Mouse (Mus musculus): ENCODE measurements around the gene Shld1. TPM values are rescaled to one million over a fixed set of nuclear protein-coding genes. Genes with fewer than 3 reads are reported as not detected.

Shld1 gene
- polyA plus RNA-seq, 1 experiment from 2014 or later, result 21.6 TPM

DNA sequence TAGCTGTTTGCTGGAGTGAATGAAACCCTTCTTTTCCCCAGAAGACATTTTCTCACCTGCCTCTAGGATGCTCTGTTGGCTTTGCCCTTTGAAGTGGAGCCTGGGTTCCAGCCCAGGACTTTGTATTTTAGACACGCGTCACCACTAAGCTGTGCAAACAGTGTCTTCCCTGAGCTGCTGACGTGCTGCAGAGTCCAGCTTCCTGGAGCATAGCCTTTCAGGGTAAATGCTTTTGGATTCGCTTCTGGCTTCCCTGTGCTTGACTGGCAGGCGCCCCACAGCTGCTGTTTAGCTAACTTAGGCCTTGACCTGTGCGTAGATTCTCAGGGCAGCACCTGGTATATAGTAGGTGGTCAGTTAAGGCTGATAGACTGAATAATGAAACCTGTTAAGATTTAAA, 11.7 kb downstream of the Shld1 start:
- Histone ChIP-seq H3K36me3 (ENCODE audit: control insufficient read depth, insufficient read depth) (no peaks in the 10 kb centered on the region), H3K9ac (replicated peaks; ENCODE audit: low read depth, low read length) (no peak overlapping the region), H3K4me3 (replicated peaks; ENCODE audit: low read length) (no peak overlapping the region), H3K27ac (ENCODE audit: low read length) (no peak overlapping the region), H3K4me2 (ENCODE audit: low read length) (no peak overlapping the region), H3K9me3 (ENCODE audit: control insufficient read depth, low read length) (no peaks in the 10 kb centered on the region), H3K4me1 (replicated peaks; ENCODE audit: control insufficient read depth, insufficient read depth, low read length) (peaks cover 3% of the 10 kb centered on the region; the same call in 1 of the 2 replicates), H3K27me3 (replicated peaks; ENCODE audit: control insufficient read depth, insufficient read depth, low read length) (no peaks in the 10 kb centered on the region)
- 87% methylated on average over 6 of the region's 6 CpGs for WGBS
- ATAC-seq, result no peak

DNA sequence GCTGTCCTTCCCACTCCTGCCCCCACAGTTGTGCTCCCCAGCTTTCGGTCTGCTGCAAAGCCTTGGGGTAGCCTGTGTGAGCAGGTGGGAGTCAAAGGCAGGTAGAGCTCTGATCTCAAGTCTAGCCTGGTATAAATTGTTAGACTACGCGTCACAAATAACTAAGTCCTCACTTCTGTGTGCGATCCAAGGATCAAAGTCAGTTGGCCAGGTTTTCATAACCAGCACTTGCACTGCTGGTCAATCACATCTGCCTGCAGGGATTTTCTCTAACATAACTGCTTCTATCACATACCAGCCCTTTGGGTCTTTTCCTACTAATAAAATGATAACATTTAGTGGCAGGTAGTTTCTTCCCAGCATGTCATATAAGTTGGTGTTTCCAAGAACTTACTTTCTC, 14.2 kb downstream of the Shld1 start:
- no peak overlapping the region for H3K9ac ChIP-seq (replicated peaks; ENCODE audit: low read depth, low read length)
- no peak for ATAC-seq
- H3K36me3 ChIP-seq (ENCODE audit: control insufficient read depth, insufficient read depth), result no peaks in the 10 kb centered on the region
- peaks cover 3% of the 10 kb centered on the region; the same call in 1 of the 2 replicates for H3K4me1 ChIP-seq (replicated peaks; ENCODE audit: control insufficient read depth, insufficient read depth, low read length)
- H3K9me3 ChIP-seq (ENCODE audit: control insufficient read depth, low read length), result no peaks in the 10 kb centered on the region
- H3K27ac ChIP-seq (ENCODE audit: low read length), result no peak overlapping the region
- no peak overlapping the region for H3K4me3 ChIP-seq (replicated peaks; ENCODE audit: low read length)
- WGBS, result 99% methylated on average over 4 of the region's 4 CpGs
- no peak overlapping the region for H3K4me2 ChIP-seq (ENCODE audit: low read length)
- H3K27me3 ChIP-seq (replicated peaks; ENCODE audit: control insufficient read depth, insufficient read depth, low read length), result no peaks in the 10 kb centered on the region

DNA sequence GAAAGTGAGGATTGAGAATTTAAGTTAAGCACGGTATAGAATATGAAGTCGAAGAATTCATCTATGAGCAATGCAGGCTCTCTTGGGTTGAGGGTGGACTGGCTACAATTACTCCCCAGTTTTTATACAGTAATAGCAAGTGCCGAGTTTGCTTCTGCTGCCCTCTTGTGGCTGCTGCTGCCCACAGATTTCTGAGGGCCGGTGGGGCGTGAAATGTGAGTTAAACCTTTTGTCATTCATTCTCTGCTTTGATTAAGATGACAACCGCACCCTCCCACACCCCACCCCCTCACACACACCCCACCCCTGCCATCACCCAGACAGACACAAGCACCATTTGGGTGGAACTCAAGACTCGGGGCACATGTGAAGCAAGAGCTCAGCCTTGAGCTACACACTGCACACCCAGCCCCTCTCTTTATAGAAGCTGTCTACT, 14.7 kb downstream of the Shld1 start:
- no peaks in the 10 kb centered on the region for H3K27me3 ChIP-seq (replicated peaks; ENCODE audit: control insufficient read depth, insufficient read depth, low read length)
- no peak overlapping the region for H3K27ac ChIP-seq (ENCODE audit: low read length)
- no peak overlapping the region for H3K9ac ChIP-seq (replicated peaks; ENCODE audit: low read depth, low read length)
- H3K9me3 ChIP-seq (ENCODE audit: control insufficient read depth, low read length), result no peaks in the 10 kb centered on the region
- 15% methylated on average over 7 of the region's 7 CpGs for WGBS
- peak; percentile 85 for ATAC-seq
- no peaks in the 10 kb centered on the region for H3K36me3 ChIP-seq (ENCODE audit: control insufficient read depth, insufficient read depth)
- no peak overlapping the region for H3K4me2 ChIP-seq (ENCODE audit: low read length)
- H3K4me3 ChIP-seq (replicated peaks; ENCODE audit: low read length), result no peak overlapping the region
- peaks cover 3% of the 10 kb centered on the region; the same call in 1 of the 2 replicates for H3K4me1 ChIP-seq (replicated peaks; ENCODE audit: control insufficient read depth, insufficient read depth, low read length)

DNA sequence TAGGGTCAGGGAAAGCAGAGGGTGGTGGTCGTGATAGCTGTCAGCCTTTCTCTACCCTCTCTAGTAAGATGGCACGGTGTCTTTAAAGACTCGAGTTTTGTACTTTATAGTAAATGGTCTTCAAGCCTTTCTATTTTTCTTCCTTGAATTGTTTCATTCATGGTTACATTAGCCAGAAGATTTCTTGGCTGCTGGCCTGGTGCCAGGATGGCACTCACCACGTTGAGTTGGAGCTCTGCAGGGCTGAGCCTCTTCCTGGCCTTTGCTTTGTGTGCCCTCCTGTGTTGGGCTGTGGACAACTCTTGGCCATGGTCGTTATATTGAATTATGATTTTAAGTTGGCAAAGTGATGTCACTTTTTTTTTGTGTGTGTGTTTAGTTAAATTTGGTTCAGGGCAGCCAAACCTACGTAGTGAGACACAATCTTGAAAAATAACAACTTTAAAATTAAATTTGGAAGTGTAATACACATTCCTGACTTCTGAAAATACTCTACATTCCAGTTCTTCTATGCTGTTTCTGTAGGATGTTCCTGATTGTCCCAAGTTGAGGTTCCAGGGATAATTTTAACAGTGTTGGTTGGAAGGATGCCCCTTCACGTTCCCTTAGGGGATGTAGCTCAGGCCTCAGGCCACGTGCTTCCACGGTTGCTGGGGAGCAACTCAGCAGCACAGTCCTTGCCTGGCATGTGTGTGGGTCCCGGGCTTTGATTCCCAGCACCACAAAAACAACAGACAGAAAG, 18.7 kb downstream of the Shld1 start:
- H3K9me3 ChIP-seq (ENCODE audit: control insufficient read depth, low read length), result no peaks in the 10 kb centered on the region
- H3K4me3 ChIP-seq (replicated peaks; ENCODE audit: low read length), result no peak overlapping the region
- H3K27ac ChIP-seq (ENCODE audit: low read length), result no peak overlapping the region
- H3K36me3 ChIP-seq (ENCODE audit: control insufficient read depth, insufficient read depth), result no peaks in the 10 kb centered on the region
- H3K9ac ChIP-seq (replicated peaks; ENCODE audit: low read depth, low read length), result no peak overlapping the region
- no peaks in the 10 kb centered on the region for H3K27me3 ChIP-seq (replicated peaks; ENCODE audit: control insufficient read depth, insufficient read depth, low read length)
- H3K4me1 ChIP-seq (replicated peaks; ENCODE audit: control insufficient read depth, insufficient read depth, low read length), result peaks cover 3% of the 10 kb centered on the region; the same call in 1 of the 2 replicates
- H3K4me2 ChIP-seq (ENCODE audit: low read length), result no peak overlapping the region
- 60% methylated on average over 10 of the region's 10 CpGs for WGBS
- ATAC-seq, result no peak

DNA sequence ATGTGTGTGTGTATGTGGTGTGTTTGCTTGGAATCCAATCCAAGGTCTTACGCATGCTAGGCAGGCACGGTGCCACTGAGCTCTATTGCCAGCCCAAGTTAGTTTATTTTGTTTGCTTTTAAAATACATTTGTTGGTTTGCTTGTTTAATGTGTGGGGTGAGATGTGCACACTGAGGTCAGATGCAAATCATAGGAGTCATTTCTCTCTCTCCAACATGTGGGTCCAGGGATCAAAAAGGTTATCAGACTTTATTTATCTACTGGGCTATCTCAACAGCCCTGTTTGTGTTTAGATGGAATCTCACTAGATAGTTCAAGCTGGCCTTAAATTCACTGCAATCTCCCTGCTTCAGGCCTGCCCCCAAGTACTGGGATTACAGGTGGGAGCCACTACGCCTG, 19.6 kb downstream of the Shld1 start:
- 91% methylated on average over 3 of the region's 3 CpGs for WGBS
- H3K27me3 ChIP-seq (replicated peaks; ENCODE audit: control insufficient read depth, insufficient read depth, low read length), result no peaks in the 10 kb centered on the region
- H3K9me3 ChIP-seq (ENCODE audit: control insufficient read depth, low read length), result no peaks in the 10 kb centered on the region
- H3K4me3 ChIP-seq (replicated peaks; ENCODE audit: low read length), result no peak overlapping the region
- no peak overlapping the region for H3K9ac ChIP-seq (replicated peaks; ENCODE audit: low read depth, low read length)
- no peaks in the 10 kb centered on the region for H3K36me3 ChIP-seq (ENCODE audit: control insufficient read depth, insufficient read depth)
- no peak overlapping the region for H3K27ac ChIP-seq (ENCODE audit: low read length)
- no peak overlapping the region for H3K4me2 ChIP-seq (ENCODE audit: low read length)
- ATAC-seq, result no peak
- peaks cover 3% of the 10 kb centered on the region; the same call in 1 of the 2 replicates for H3K4me1 ChIP-seq (replicated peaks; ENCODE audit: control insufficient read depth, insufficient read depth, low read length)

DNA sequence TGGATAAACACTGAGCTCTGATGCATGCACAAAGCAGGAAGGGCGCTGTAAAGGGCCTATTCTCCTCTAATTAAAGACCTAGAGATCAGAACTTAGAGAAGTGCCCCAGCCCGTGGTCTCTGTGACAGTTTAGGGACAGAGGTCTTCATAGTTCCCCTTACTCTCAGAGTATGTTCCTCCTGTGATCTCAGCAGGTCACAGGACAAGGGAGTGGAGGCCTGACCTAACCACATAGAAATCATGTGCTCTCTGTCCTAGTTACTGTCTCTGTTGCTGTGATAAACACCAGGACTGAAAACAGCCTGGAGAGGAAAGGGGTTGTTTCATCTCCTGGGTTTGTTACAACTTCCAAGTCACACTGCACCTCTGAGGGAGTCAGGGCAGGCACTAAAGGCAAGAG, 23.8 kb downstream of the Shld1 start:
- H3K9ac ChIP-seq (replicated peaks; ENCODE audit: low read depth, low read length), result no peak overlapping the region
- ATAC-seq, result no peak
- no peaks in the 10 kb centered on the region for H3K36me3 ChIP-seq (ENCODE audit: control insufficient read depth, insufficient read depth)
- no peak overlapping the region for H3K4me2 ChIP-seq (ENCODE audit: low read length)
- H3K4me1 ChIP-seq (replicated peaks; ENCODE audit: control insufficient read depth, insufficient read depth, low read length), result peaks cover 3% of the 10 kb centered on the region
- H3K4me3 ChIP-seq (replicated peaks; ENCODE audit: low read length), result no peak overlapping the region
- WGBS, result 44% methylated on average over 2 of the region's 2 CpGs
- H3K27me3 ChIP-seq (replicated peaks; ENCODE audit: control insufficient read depth, insufficient read depth, low read length), result no peaks in the 10 kb centered on the region
- no peaks in the 10 kb centered on the region for H3K9me3 ChIP-seq (ENCODE audit: control insufficient read depth, low read length)
- H3K27ac ChIP-seq (ENCODE audit: low read length), result no peak overlapping the region

DNA sequence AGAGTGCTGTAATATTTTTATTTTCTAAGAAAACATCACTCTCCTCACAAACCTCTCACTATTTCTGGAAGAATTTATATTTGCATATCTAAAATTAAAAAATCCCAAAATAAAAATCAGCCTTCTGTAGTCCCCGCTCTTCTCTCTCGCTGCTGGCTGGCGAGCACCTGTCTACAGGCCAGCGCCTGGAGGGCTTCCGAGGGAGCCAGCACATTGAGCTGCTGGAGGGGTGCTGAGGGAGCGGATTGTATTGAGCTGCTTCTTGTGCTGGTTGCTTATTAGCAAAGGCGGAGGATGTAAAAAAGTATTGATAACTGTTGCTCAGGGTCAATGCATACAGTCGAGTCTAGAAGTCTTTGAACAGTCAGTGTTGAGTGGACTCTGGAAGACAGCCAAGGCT, 25.3 kb downstream of the Shld1 start:
- Histone ChIP-seq H3K9ac (replicated peaks; ENCODE audit: low read depth, low read length) (no peak overlapping the region), H3K4me2 (ENCODE audit: low read length) (no peak overlapping the region), H3K9me3 (ENCODE audit: control insufficient read depth, low read length) (no peaks in the 10 kb centered on the region), H3K4me3 (replicated peaks; ENCODE audit: low read length) (no peak overlapping the region), H3K27me3 (replicated peaks; ENCODE audit: control insufficient read depth, insufficient read depth, low read length) (no peaks in the 10 kb centered on the region), H3K36me3 (ENCODE audit: control insufficient read depth, insufficient read depth) (no peaks in the 10 kb centered on the region), H3K27ac (ENCODE audit: low read length) (no peak overlapping the region), H3K4me1 (replicated peaks; ENCODE audit: control insufficient read depth, insufficient read depth, low read length) (peaks cover 5% of the 10 kb centered on the region)
- WGBS, result 69% methylated on average over 8 of the region's 8 CpGs
- no peak; the same call in 1 of the 2 replicates for ATAC-seq

DNA sequence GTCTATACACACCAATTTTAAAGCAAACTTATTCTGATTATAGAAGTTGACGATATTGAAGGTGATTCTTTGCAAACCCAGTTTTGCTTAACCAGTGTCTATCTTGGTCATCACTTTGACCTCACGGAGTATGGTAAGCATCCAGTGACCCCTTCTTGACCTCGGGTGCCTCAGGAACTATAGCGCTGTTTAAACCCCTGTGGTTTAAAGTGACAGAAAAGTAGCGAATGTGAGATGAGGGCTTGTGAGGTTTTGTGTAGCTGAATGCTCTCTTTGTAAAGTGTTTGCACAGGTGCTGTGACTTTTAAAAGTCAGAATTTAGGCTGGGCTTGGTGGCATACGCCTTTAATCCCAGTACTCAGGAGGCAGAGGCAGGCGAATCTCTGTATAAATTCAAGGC, 27.8 kb downstream of the Shld1 start:
- H3K9me3 ChIP-seq (ENCODE audit: control insufficient read depth, low read length), result no peaks in the 10 kb centered on the region
- H3K4me3 ChIP-seq (replicated peaks; ENCODE audit: low read length), result no peak overlapping the region
- 87% methylated on average over 7 of the region's 7 CpGs for WGBS
- peaks cover 5% of the 10 kb centered on the region for H3K4me1 ChIP-seq (replicated peaks; ENCODE audit: control insufficient read depth, insufficient read depth, low read length)
- H3K9ac ChIP-seq (replicated peaks; ENCODE audit: low read depth, low read length), result no peak overlapping the region
- H3K27me3 ChIP-seq (replicated peaks; ENCODE audit: control insufficient read depth, insufficient read depth, low read length), result no peaks in the 10 kb centered on the region
- H3K4me2 ChIP-seq (ENCODE audit: low read length), result no peak overlapping the region
- no peak for ATAC-seq
- H3K27ac ChIP-seq (ENCODE audit: low read length), result no peak overlapping the region
- H3K36me3 ChIP-seq (ENCODE audit: control insufficient read depth, insufficient read depth), result no peaks in the 10 kb centered on the region

DNA sequence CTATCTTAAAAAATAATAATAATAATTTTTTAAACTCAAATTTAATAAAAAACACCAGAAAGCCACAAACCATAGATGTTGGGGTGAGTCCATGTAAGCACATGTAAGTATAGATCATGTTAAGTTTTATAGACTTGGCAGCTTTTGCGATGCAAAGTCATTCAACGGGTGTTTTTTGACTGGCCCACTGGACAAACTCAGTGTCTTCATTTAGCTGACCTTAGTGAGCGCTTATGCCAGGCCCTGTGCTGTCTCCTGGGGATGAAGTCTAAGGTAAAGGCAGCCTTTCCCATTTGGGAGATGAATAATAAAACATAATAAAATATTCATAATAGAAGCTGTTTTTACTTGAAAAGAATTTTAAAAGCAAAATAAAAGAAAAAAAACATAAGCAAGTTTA, 28.2 kb downstream of the Shld1 start:
- no peaks in the 10 kb centered on the region for H3K36me3 ChIP-seq (ENCODE audit: control insufficient read depth, insufficient read depth)
- WGBS, result 93% methylated on average over 3 of the region's 3 CpGs
- no peak overlapping the region for H3K27ac ChIP-seq (ENCODE audit: low read length)
- H3K4me2 ChIP-seq (ENCODE audit: low read length), result no peak overlapping the region
- no peaks in the 10 kb centered on the region for H3K9me3 ChIP-seq (ENCODE audit: control insufficient read depth, low read length)
- no peak overlapping the region for H3K4me3 ChIP-seq (replicated peaks; ENCODE audit: low read length)
- no peak for ATAC-seq
- no peak overlapping the region for H3K9ac ChIP-seq (replicated peaks; ENCODE audit: low read depth, low read length)
- no peaks in the 10 kb centered on the region for H3K27me3 ChIP-seq (replicated peaks; ENCODE audit: control insufficient read depth, insufficient read depth, low read length)
- peaks cover 5% of the 10 kb centered on the region for H3K4me1 ChIP-seq (replicated peaks; ENCODE audit: control insufficient read depth, insufficient read depth, low read length)
